Comparison of ENCODE assay signal across 10 mouse cellular contexts in genomic region chr5:114719003-114719927, GRCm38 (mm10). TPM values are rescaled to one million over a fixed set of nuclear protein-coding genes. Genes with fewer than 3 reads are reported as not detected.
DNase-seq lines count a peak whose midpoint lies in the region; ATAC-seq and TF ChIP-seq lines count a peak whose summit lies in the region.
"Had no signal": no experiment of that assay in that cellular context is flagged by ENCODE, and none has a peak within 500 bp of the region (broad histone marks: within the 10 kb centered on the region; RNA-seq: fewer than 3 reads in every experiment).

No protein-coding gene starts in this region.

- H3K27me3 ChIP-seq in embryonic facial prominence, embryonic 11.5 days (ENCODE audit: control insufficient read depth, insufficient read depth, low read length) = no peaks in the 10 kb centered on the region
- H3K27me3 ChIP-seq in embryonic facial prominence, embryonic 10.5 days (replicated peaks; ENCODE audit: low read depth, poor library complexity, severe bottlenecking) = no peaks in the 10 kb centered on the region
- H3K27me3 ChIP-seq in intestine, embryonic 16.5 days (replicated peaks; ENCODE audit: control insufficient read depth, insufficient read depth, low read length) = no peaks in the 10 kb centered on the region
- H3K27me3 ChIP-seq in stomach, postnatal 0 days (ENCODE audit: control insufficient read depth, insufficient read depth, low read length) = no peaks in the 10 kb centered on the region
- H3K27me3 ChIP-seq in forebrain, embryonic 15.5 days = no peaks in the 10 kb centered on the region

- no peak for DNase-seq in embryonic facial prominence, embryonic 11.5 days (ENCODE audit: low spot score)
- DNase-seq in embryonic facial prominence, embryonic 10.5 days (ENCODE audit: low spot score) = no peak
- DNase-seq in kidney, postnatal 4 days = peak; percentile 52 to 74
- peak; percentile 89 for DNase-seq in stomach, postnatal 0 days (ENCODE audit: low spot score)
- no peak for DNase-seq in left cerebral cortex, postnatal 10 days (ENCODE audit: extremely low spot score in 1 of 2, low spot score in 2 of 2)
- DNase-seq in heart, adult 8-10 months (ENCODE audit: low spot score) = no peak
- DNase-seq: lung, adult 2 months had no signal

- no peak overlapping the region for H3K4me2 ChIP-seq in embryonic facial prominence, embryonic 11.5 days (ENCODE audit: low read depth, low read length)
- H3K4me2 ChIP-seq in intestine, embryonic 16.5 days (ENCODE audit: low read depth, low read length) = no peak overlapping the region
- H3K4me2 ChIP-seq in stomach, postnatal 0 days (replicated peaks; ENCODE audit: low read depth) = no peak overlapping the region
- H3K4me2 ChIP-seq in forebrain, embryonic 15.5 days (replicated peaks) = no peak overlapping the region

- H3K9ac ChIP-seq in embryonic facial prominence, embryonic 11.5 days (replicated peaks; ENCODE audit: low read length) = no peak overlapping the region
- H3K9ac ChIP-seq in intestine, embryonic 16.5 days (ENCODE audit: low read depth, low read length) = no peak overlapping the region
- no peak overlapping the region for H3K9ac ChIP-seq in stomach, postnatal 0 days (ENCODE audit: low read length)
- no peak overlapping the region for H3K9ac ChIP-seq in forebrain, embryonic 15.5 days (replicated peaks)

- peak; percentile 37; the same call in 1 of the 2 replicates for ATAC-seq in embryonic facial prominence, embryonic 11.5 days (replicated peaks; ENCODE audit: insufficient number of reproducible peaks, low FRiP score, low TSS enrichment, low read depth)
- ATAC-seq in intestine, embryonic 16.5 days = peak; percentile 97
- peak; percentile 96 for ATAC-seq in stomach, postnatal 0 days (ENCODE audit: low FRiP score, low TSS enrichment)
- ATAC-seq in forebrain, embryonic 15.5 days (replicated peaks) = no peak
- ATAC-seq: CD4-positive, CD25-positive, alpha-beta regulatory T cell, adult 4 months had no signal

- whole genome bisulfite sequencing in embryonic facial prominence, embryonic 11.5 days = 89% methylated on average over 20 of the region's 20 CpGs
- 90% methylated on average over 20 of the region's 20 CpGs for WGBS in embryonic facial prominence, embryonic 10.5 days
- WGBS in intestine, embryonic 16.5 days = 70% methylated on average over 20 of the region's 20 CpGs
- 77% methylated on average over 20 of the region's 20 CpGs for WGBS in stomach, postnatal 0 days
- 93% methylated on average over 20 of the region's 20 CpGs for WGBS in forebrain, embryonic 15.5 days

- TF ChIP-seq EP300 in stomach, postnatal 0 days (optimal IDR thresholded peaks at IDR 0.05) = no peak

- intact Hi-C loops in left cerebral cortex, postnatal 10 days (cut with DNase I) = no loop called here

- peaks cover 16% of the 10 kb centered on the region for H3K36me3 ChIP-seq in embryonic facial prominence, embryonic 11.5 days (replicated peaks; ENCODE audit: control insufficient read depth, insufficient read depth, low read depth, low read length)
- H3K36me3 ChIP-seq in embryonic facial prominence, embryonic 10.5 days (replicated peaks) = peaks cover 100% of the 10 kb centered on the region
- no peaks in the 10 kb centered on the region; the same call in 1 of the 2 replicates for H3K36me3 ChIP-seq in intestine, embryonic 16.5 days (ENCODE audit: control insufficient read depth, insufficient read depth, low read length)
- H3K36me3 ChIP-seq in stomach, postnatal 0 days (ENCODE audit: control insufficient read depth, insufficient read depth, low read length) = peaks cover 17% of the 10 kb centered on the region
- H3K36me3 ChIP-seq in forebrain, embryonic 15.5 days = peaks cover 75% of the 10 kb centered on the region

- TF ChIP-seq CTCF in stomach, postnatal 0 days (IDR thresholded peaks at IDR 0.05; ENCODE audit: low read depth) = no peak

- H3K9me3 ChIP-seq in embryonic facial prominence, embryonic 11.5 days (replicated peaks; ENCODE audit: control insufficient read depth, low read length) = no peaks in the 10 kb centered on the region
- peaks cover 3% of the 10 kb centered on the region; the same call in 1 of the 2 replicates for H3K9me3 ChIP-seq in embryonic facial prominence, embryonic 10.5 days
- peaks cover 2% of the 10 kb centered on the region; the same call in 1 of the 2 replicates for H3K9me3 ChIP-seq in intestine, embryonic 16.5 days (ENCODE audit: control insufficient read depth, low read length)
- no peaks in the 10 kb centered on the region for H3K9me3 ChIP-seq in stomach, postnatal 0 days (ENCODE audit: control insufficient read depth, low read length)
- H3K9me3 ChIP-seq in forebrain, embryonic 15.5 days = no peaks in the 10 kb centered on the region

- H3K27ac ChIP-seq in embryonic facial prominence, embryonic 11.5 days (replicated peaks; ENCODE audit: low read depth, low read length) = no peak overlapping the region
- H3K27ac ChIP-seq in embryonic facial prominence, embryonic 10.5 days (replicated peaks) = no peak overlapping the region
- peak overlapping the region; percentile 33; the same call in 1 of the 2 replicates for H3K27ac ChIP-seq in intestine, embryonic 16.5 days (ENCODE audit: low read length)
- H3K27ac ChIP-seq in stomach, postnatal 0 days (replicated peaks) = peak overlapping the region; percentile 67
- no peak overlapping the region for H3K27ac ChIP-seq in forebrain, embryonic 15.5 days (replicated peaks)

- H3K4me1 ChIP-seq in embryonic facial prominence, embryonic 11.5 days (ENCODE audit: control insufficient read depth, insufficient read depth, low read length) = no peaks in the 10 kb centered on the region
- no peaks in the 10 kb centered on the region for H3K4me1 ChIP-seq in embryonic facial prominence, embryonic 10.5 days
- peaks cover 5% of the 10 kb centered on the region; the same call in 1 of the 2 replicates for H3K4me1 ChIP-seq in intestine, embryonic 16.5 days (ENCODE audit: control insufficient read depth, insufficient read depth, low read length)
- no peaks in the 10 kb centered on the region for H3K4me1 ChIP-seq in stomach, postnatal 0 days (replicated peaks; ENCODE audit: control insufficient read depth, insufficient read depth)
- H3K4me1 ChIP-seq in forebrain, embryonic 15.5 days = no peaks in the 10 kb centered on the region

- H3K4me3 ChIP-seq in embryonic facial prominence, embryonic 11.5 days (ENCODE audit: low read depth, low read length) = no peak overlapping the region
- H3K4me3 ChIP-seq in embryonic facial prominence, embryonic 10.5 days = no peak overlapping the region
- H3K4me3 ChIP-seq in intestine, embryonic 16.5 days (ENCODE audit: low read length) = no peak overlapping the region
- H3K4me3 ChIP-seq in stomach, postnatal 0 days (ENCODE audit: low read depth, low read length) = no peak overlapping the region
- no peak overlapping the region for H3K4me3 ChIP-seq in forebrain, embryonic 15.5 days

RNA-seq across cellular contexts. Expression of gene Tchp, which starts 11.7 kb away (rescaled TPM):
- 11.1 and 12.0 TPM in 2 replicates for polyA plus RNA-seq in embryonic facial prominence, embryonic 11.5 days (2014; fragmentation: Nextera tagmentation; extraction: Ambion mirVana)
- polyA plus RNA-seq in embryonic facial prominence, embryonic 10.5 days (2016; fragmentation: Nextera tagmentation; extraction: Ambion mirVana) = 20.7 and 22.0 TPM in 2 replicates
- polyA plus RNA-seq in intestine, embryonic 16.5 days (2015; fragmentation: Nextera tagmentation; extraction: Ambion mirVana) = 5.8 and 8.2 TPM in 2 replicates
- polyA plus RNA-seq in stomach, postnatal 0 days (2015; fragmentation: Nextera tagmentation; extraction: Ambion mirVana) = 4.6 and 5.8 TPM in 2 replicates
- 10 to 100 TPM; 13.0 to 15.4 TPM for total RNA-seq in left cerebral cortex, postnatal 10 days (2021)
- total RNA-seq in heart, adult 8-10 months (2022) = 1 to 10 TPM; 4.2 to 5.0 (median 4.9) TPM
- 14.8 and 16.7 TPM in 2 replicates for polyA plus RNA-seq in forebrain, embryonic 15.5 days (2015; fragmentation: Nextera tagmentation; extraction: Ambion mirVana)

RNA-seq across cellular contexts. Expression of gene Gltp, which starts 28.5 kb away (rescaled TPM):
- polyA plus RNA-seq in embryonic facial prominence, embryonic 11.5 days (2014; fragmentation: Nextera tagmentation; extraction: Ambion mirVana) = 57.3 and 59.3 TPM in 2 replicates
- polyA plus RNA-seq in embryonic facial prominence, embryonic 10.5 days (2016; fragmentation: Nextera tagmentation; extraction: Ambion mirVana) = 75.1 and 79.0 TPM in 2 replicates
- 100 and 103 TPM in 2 replicates for polyA plus RNA-seq in intestine, embryonic 16.5 days (2015; fragmentation: Nextera tagmentation; extraction: Ambion mirVana)
- 482 and 496 TPM in 2 replicates for polyA plus RNA-seq in stomach, postnatal 0 days (2015; fragmentation: Nextera tagmentation; extraction: Ambion mirVana)
- 10 to 100 TPM; 20.5 to 23.2 TPM for total RNA-seq in left cerebral cortex, postnatal 10 days (2021)
- total RNA-seq in heart, adult 8-10 months (2022) = 10 to 100 TPM; 18.4 to 19.2 (median 18.5) TPM
- polyA plus RNA-seq in forebrain, embryonic 15.5 days (2015; fragmentation: Nextera tagmentation; extraction: Ambion mirVana) = 36.9 and 39.6 TPM in 2 replicates

RNA-seq across cellular contexts. Expression of gene Ankrd13a, which starts 55.2 kb away (rescaled TPM):
- 58.3 and 60.4 TPM in 2 replicates for polyA plus RNA-seq in embryonic facial prominence, embryonic 11.5 days (2014; fragmentation: Nextera tagmentation; extraction: Ambion mirVana)
- polyA plus RNA-seq in embryonic facial prominence, embryonic 10.5 days (2016; fragmentation: Nextera tagmentation; extraction: Ambion mirVana) = 44.4 and 48.1 TPM in 2 replicates
- 12.7 and 16.7 TPM in 2 replicates for polyA plus RNA-seq in intestine, embryonic 16.5 days (2015; fragmentation: Nextera tagmentation; extraction: Ambion mirVana)
- 36.4 and 41.7 TPM in 2 replicates for polyA plus RNA-seq in stomach, postnatal 0 days (2015; fragmentation: Nextera tagmentation; extraction: Ambion mirVana)
- total RNA-seq in left cerebral cortex, postnatal 10 days (2021) = 10 to 100 TPM; 34.7 to 36.3 TPM
- 10 to 100 TPM; 28.0 to 34.3 (median 30.1) TPM for total RNA-seq in heart, adult 8-10 months (2022)
- polyA plus RNA-seq in forebrain, embryonic 15.5 days (2015; fragmentation: Nextera tagmentation; extraction: Ambion mirVana) = 31.4 and 32.8 TPM in 2 replicates

RNA-seq across cellular contexts. Expression of gene Git2, which starts 56.1 kb away (rescaled TPM):
- polyA plus RNA-seq in embryonic facial prominence, embryonic 11.5 days (2014; fragmentation: Nextera tagmentation; extraction: Ambion mirVana) = 33.9 and 37.7 TPM in 2 replicates
- polyA plus RNA-seq in embryonic facial prominence, embryonic 10.5 days (2016; fragmentation: Nextera tagmentation; extraction: Ambion mirVana) = 36.7 and 38.1 TPM in 2 replicates
- 27.1 and 29.9 TPM in 2 replicates for polyA plus RNA-seq in intestine, embryonic 16.5 days (2015; fragmentation: Nextera tagmentation; extraction: Ambion mirVana)
- polyA plus RNA-seq in stomach, postnatal 0 days (2015; fragmentation: Nextera tagmentation; extraction: Ambion mirVana) = 14.2 and 16.1 TPM in 2 replicates
- total RNA-seq in left cerebral cortex, postnatal 10 days (2021) = 10 to 100 TPM; 46.8 to 47.2 TPM
- 10 to 100 TPM; 27.9 to 34.6 (median 30.5) TPM for total RNA-seq in heart, adult 8-10 months (2022)
- polyA plus RNA-seq in forebrain, embryonic 15.5 days (2015; fragmentation: Nextera tagmentation; extraction: Ambion mirVana) = 46.6 and 52.5 TPM in 2 replicates

Comparison
In these comparisons a context has a peak if more than half of its experiments do, and no peak if none do; other contexts are left out.
1. DNase-seq: peak in kidney, postnatal 4 days (2 of 2) and stomach, postnatal 0 days (single experiment); none in embryonic facial prominence, embryonic 11.5 days (single experiment), embryonic facial prominence, embryonic 10.5 days (single experiment), left cerebral cortex, postnatal 10 days (0 of 2) and heart, adult 8-10 months (single experiment).
2. H3K27ac ChIP-seq: peak in intestine, embryonic 16.5 days (single experiment) and stomach, postnatal 0 days (single experiment); none in embryonic facial prominence, embryonic 11.5 days (single experiment), embryonic facial prominence, embryonic 10.5 days (single experiment) and forebrain, embryonic 15.5 days (single experiment).